Mouse (Mus musculus): Measurements from ENCODE around the gene Kcnc1.

DNA sequence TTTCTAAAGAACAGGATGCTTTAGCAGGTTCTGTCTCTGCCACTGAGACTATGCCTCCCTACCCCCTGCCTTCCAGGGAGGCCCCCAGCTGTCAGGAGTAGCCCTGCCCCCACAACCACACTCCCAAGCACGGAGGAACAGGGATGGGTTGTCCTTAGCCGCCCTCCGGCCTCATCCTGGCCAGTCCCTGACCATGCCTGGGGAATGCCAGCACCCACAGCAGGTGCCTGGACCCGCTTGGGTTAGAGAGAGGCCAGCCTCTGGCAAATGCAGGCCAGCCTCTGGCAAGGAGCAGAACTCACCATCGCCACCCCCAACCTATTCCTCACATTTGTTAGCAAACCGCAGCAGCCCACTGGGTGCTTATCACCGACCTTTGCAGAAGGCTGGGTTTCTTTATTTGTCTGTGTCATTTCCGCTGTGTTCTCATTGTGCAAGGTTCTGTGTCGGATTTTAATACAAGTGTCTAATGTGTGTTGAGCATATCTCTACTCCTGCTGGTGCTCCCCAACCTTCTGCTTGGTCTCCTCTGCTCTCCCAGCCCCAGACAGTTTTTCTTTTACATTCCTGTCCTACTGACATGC lies 46.1 kb upstream of the Kcnc1 start:
- TF ChIP-seq GATA1 (IDR thresholded peaks at IDR 0.05; ENCODE audit: borderline replicate concordance, low read length) (no peak), FLI1 (IDR thresholded peaks at IDR 0.05; ENCODE audit: low read length) (no peak)

Data from megakaryocyte, embryonic 14.5 days (primary cell).